Mouse (Mus musculus) stomach, postnatal 0 days (tissue): Measurements from ENCODE around the gene Zfp518b.

Experiments used
- CTCF ChIP-seq: IDR thresholded peaks from 2 replicates; pipeline ENCODE4 v1.5.1; 2016; ENCODE audit warnings: antibody characterized with exemption, low read depth, mild to moderate bottlenecking, moderate library complexity
- EP300 ChIP-seq: optimal IDR thresholded peaks from 2 replicates; pipeline ENCODE3; 2016; ENCODE audit warnings: antibody characterized with exemption

GRCm38 (mm10) chr5:38651455-38651854, 33.2 kb downstream of the Zfp518b start:
- no peak for TF ChIP-seq CTCF
- no peak for TF ChIP-seq EP300
